Mouse (Mus musculus) 3134 (cell line): Measurements from ENCODE around the gene Tbca.

ENCODE experiments used
- DNase-seq: peaks from one replicate; pipeline ENCODE4 v3.0.0-alpha.2; 2011; ENCODE audit warnings: low spot score; ENCODE audit not compliant: insufficient read length; ENCODE audit errors: extremely low read depth

Tbca gene

GRCm38 (mm10) chr13:94843236-94843635, 54.5 kb downstream of the Tbca start:
- no peak for DNase-seq

- DNase-seq, result no peak
Measured at GRCm38 (mm10) chr13:94847870-94848269, 59.2 kb downstream of the Tbca start.

- DNase-seq, result no peak
Measured at GRCm38 (mm10) chr13:94849351-94849750, 60.6 kb downstream of the Tbca start.

GRCm38 (mm10) chr13:94858016-94858575, 69.4 kb downstream of the Tbca start:
- no peak for DNase-seq

- DNase-seq, result no peak
Measured at GRCm38 (mm10) chr13:94859256-94859655, 70.5 kb downstream of the Tbca start.

GRCm38 (mm10) chr13:94862491-94863230, 74.0 kb downstream of the Tbca start:
- DNase-seq, result no peak

- no peak for DNase-seq
Measured at GRCm38 (mm10) chr13:94866906-94867305, 78.2 kb downstream of the Tbca start.

- no peak for DNase-seq
Measured at GRCm38 (mm10) chr13:94867772-94868171, 79.1 kb downstream of the Tbca start.

GRCm38 (mm10) chr13:94868478-94868950, 79.8 kb downstream of the Tbca start:
- DNase-seq, result no peak

- DNase-seq, result no peak
Measured at GRCm38 (mm10) chr13:94869541-94869940, 80.8 kb downstream of the Tbca start.

GRCm38 (mm10) chr13:94870071-94870460, 81.4 kb downstream of the Tbca start:
- DNase-seq, result no peak

- DNase-seq, result no peak
Measured at GRCm38 (mm10) chr13:94870461-94871186, 81.9 kb downstream of the Tbca start.

- DNase-seq, result no peak
Measured at GRCm38 (mm10) chr13:94871806-94872320, 83.2 kb downstream of the Tbca start.

GRCm38 (mm10) chr13:94872439-94872838, 83.7 kb downstream of the Tbca start:
- DNase-seq, result no peak

GRCm38 (mm10) chr13:94873111-94874038, 84.7 kb downstream of the Tbca start:
- no peak for DNase-seq

- no peak for DNase-seq
Measured at GRCm38 (mm10) chr13:94874039-94874425, 85.3 kb downstream of the Tbca start.

- no peak for DNase-seq
Measured at GRCm38 (mm10) chr13:94874656-94875395, 86.1 kb downstream of the Tbca start.

GRCm38 (mm10) chr13:94875396-94875880, 86.7 kb downstream of the Tbca start, which contains the start of gene Otp:
Gene Otp (plus strand): TSS chr13:94875602.
- DNase-seq, result no peak
